Mouse (Mus musculus) urinary bladder, adult 2 months (tissue): ENCODE data around the gene Fam162a. TPM values are rescaled to one million over a fixed set of nuclear protein-coding genes. Genes with fewer than 3 reads are reported as not detected.
"Not testable (repeated sequence)": the region's sequence is repeated elsewhere in the genome, so short reads cannot be mapped to it uniquely, and the experiment has no call there.

Experiments
- DNase-seq: peaks from one replicate; pipeline ENCODE4 v3.0.0; 2022; ENCODE audit warnings: low spot score
- polyA plus RNA-seq: library from polyadenylated mRNA; depleted of rRNA; stranded (reverse); fragments of >200 nt; gene quantifications from 2 replicates; pipeline ENCODE4 v1.2.3, GENCODE M21; 2012; rRNA removed

Fam162a gene
- polyA plus RNA-seq, 1 experiment: 192 TPM

- not testable (repeated sequence) for DNase-seq
Measured at GRCm38 (mm10) chr16:36062534-36062933, 8.9 kb downstream of the Fam162a start.

GRCm38 (mm10) chr16:36057933-36058475, 13.4 kb downstream of the Fam162a start:
- no peak for DNase-seq

DNA sequence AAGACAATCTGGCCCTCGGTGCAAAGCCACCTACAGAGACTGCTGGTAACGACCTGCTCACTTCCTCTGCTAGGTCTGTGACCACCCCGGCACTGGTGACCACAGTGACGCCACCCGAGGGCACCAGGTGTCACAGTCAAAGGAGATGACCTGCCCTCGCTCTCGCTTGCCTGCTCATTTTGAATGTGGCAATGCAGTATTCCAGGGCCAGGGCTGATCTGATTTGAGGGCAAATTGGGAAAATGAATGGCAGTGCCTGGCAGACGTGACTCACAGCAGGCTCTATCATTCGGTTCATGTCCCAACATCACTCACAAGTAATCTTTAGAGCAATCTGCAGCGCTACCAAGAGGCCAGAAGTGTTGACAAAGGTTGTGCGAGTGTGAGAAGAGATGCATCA, 15.0 kb downstream of the Fam162a start:
- no peak for DNase-seq

GRCm38 (mm10) chr16:36054920-36055319, 16.5 kb downstream of the Fam162a start:
- no peak for DNase-seq

DNA sequence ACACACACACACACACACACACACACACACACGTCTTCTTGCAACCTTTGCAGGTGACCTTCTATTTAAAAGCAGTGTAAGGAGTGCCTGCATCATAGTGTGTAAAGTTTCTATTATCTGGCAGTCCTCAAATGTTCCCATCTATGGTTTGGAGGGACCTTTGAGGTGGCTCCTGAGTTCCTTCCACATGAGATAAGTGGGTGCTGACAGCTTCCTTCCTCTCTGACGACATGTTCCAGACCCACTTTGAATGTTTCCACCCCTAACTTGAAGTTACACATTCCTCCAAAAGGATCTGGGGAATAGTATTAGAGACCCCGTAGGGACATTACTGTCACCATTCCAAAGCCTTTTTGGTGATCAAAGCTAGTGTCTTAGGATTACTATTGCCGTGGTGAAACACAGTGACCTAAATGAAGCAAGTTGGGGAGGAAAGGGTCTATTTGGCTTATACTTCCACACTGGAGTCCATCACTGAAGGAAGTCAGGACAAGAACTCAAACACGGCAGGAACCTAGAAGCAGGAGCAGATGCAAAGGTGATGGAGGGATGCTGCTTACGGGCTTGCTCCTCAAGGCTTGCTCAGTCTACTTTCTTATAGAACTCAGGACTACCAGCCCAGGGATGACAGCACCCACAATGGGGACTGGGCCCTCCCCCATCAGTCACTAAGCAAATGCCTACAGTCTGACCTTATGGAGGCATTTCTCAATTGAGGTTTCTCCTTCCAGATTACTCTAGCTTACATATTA, 17.7 kb downstream of the Fam162a start:
- no peak for DNase-seq

GRCm38 (mm10) chr16:36051491-36051890, 19.9 kb downstream of the Fam162a start:
- no peak for DNase-seq

DNA sequence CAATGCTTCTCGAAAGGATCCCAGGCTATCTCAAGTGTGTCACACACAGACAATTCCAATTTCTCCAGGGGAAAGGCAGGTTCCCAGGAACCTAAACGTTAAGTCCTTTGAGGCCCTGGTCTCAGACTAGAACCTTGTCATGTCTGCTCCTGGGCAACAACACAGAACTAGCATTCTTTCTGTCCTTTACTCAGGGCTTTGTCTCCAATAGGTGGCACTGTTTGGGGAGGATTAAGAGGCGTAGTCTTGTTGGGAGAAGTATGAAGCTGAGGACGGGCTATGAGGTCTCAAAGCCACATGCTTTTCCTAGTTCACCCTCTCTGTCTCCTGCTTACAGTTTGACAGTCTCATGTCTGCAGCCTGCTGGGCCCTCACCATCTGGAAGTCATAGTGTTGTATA, 23.9 kb downstream of the Fam162a start:
- no peak for DNase-seq

- no peak for DNase-seq
Measured at GRCm38 (mm10) chr16:36043964-36044363, 27.4 kb downstream of the Fam162a start.

- DNase-seq: no peak
Measured at GRCm38 (mm10) chr16:36043073-36043472, 28.3 kb downstream of the Fam162a start.

GRCm38 (mm10) chr16:36041625-36042020, 29.8 kb downstream of the Fam162a start:
- no peak for DNase-seq

DNA sequence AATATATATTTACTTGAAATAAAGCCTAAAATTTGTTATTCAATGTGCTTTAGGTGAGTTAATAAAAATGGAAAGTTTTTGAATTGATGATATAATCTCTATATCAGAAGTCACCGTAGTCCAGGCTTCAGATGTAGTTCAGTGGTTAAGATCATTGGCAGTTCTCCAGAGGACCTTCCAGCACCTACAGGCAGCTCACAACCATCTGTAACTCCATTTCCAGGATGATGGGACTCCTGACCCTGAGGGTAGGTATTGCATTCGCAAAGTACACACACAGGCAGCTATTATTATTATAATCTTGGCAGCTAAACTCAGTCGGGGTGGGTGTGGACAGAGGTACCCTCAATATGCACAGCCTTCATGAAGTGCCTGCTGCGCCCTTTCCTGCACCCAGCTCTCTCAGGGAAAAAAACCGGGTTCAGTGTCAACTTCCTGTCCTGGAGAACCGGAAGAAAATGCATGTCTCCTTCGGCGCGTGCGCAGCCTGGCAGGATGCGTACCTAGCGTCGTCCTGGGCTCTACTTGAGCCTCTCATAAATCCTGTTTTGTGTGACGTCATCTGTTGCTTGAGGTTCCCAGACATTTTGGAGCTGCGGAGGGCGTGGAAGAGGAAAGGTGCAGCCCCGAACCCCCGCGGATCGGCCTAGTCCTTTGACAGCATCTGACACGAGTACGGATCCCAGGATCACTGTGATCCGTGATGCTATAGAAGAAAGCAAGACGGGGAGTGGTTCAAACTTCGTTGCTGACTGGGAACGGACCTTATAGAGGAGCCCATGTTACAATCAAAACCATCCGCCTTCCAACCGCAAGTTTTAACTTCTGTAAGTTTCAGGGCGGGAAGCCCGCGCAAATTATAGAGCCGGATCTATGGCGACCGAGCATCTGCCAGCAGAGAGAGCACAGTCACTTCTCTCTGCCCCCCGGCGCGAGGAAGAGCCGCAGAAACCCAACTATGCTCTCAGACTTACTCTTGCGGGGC, 30.5 kb downstream of the Fam162a start, which contains the start of gene Wdr5b:
Gene Wdr5b (plus strand): TSS at position 551 of the 985 bp plus-strand sequence.
- peak; percentile 67 for DNase-seq

- not testable (repeated sequence) for DNase-seq
Measured at GRCm38 (mm10) chr16:36028120-36028519, 43.3 kb downstream of the Fam162a start.

DNA sequence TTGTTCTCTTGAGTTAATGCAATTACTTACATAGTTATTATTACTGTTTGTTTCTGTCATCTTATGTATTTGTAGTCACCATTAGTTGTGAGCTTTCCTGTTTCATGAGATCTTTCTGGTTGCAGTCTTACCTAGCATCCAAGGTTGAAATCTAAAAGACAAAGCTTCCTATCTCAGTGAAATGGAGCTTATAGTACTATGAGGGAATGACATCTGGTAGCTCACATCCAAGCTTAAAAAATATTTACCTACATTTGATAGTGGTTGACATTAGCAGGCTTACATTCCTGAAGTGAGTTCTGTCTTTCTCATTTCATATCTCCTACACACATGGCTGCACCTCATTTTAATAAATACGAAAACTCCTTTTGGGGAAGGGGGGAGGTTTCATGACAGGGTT, 55.1 kb downstream of the Fam162a start:
- DNase-seq: no peak

GRCm38 (mm10) chr16:36008396-36008795, 63.0 kb downstream of the Fam162a start:
- no peak for DNase-seq

GRCm38 (mm10) chr16:35998852-35999251, 72.5 kb downstream of the Fam162a start:
- not testable (repeated sequence) for DNase-seq

Other genes with a start within 250 kb of the Fam162a start
- gene Parp14, start 200.1 kb downstream of the Fam162a start, polyA plus RNA-seq: 12.8 and 19.4 TPM in 2 replicates
- 20.3 and 25.3 TPM in 2 replicates for gene Parp9, start 133.1 kb downstream of the Fam162a start, polyA plus RNA-seq
- 13.2 and 18.3 TPM in 2 replicates for gene Dtx3l, start 132.4 kb downstream of the Fam162a start, polyA plus RNA-seq
- 18.0 and 21.2 TPM in 2 replicates for gene Kpna1, start 92.8 kb downstream of the Fam162a start, polyA plus RNA-seq
- gene Wdr5b, start 30.4 kb downstream of the Fam162a start, polyA plus RNA-seq: 6.3 and 6.6 TPM in 2 replicates
- gene Ccdc58, start 91 bp upstream of the Fam162a start, polyA plus RNA-seq: 30.9 and 44.8 TPM in 2 replicates
- 0.03 and 0.09 TPM in 2 replicates for gene Csta1, start 59.6 kb upstream of the Fam162a start, polyA plus RNA-seq
- not detected in 2 replicates for gene Stfa2l1, start 85.2 kb upstream of the Fam162a start, polyA plus RNA-seq
- gene Gm5483, start 112.6 kb upstream of the Fam162a start, polyA plus RNA-seq: not detected in 2 replicates
- gene Gm5416, start 138.8 kb upstream of the Fam162a start, polyA plus RNA-seq: not detected in 2 replicates
- gene 2010005H15Rik, start 149.9 kb upstream of the Fam162a start, polyA plus RNA-seq: 0.15 TPM in 1 of 2 replicates, not detected in the other
- not detected in 2 replicates for gene Stfa1, start 205.4 kb upstream of the Fam162a start, polyA plus RNA-seq